Mouse (Mus musculus) testis, adult 2 months (tissue): ENCODE measurements at regions not wholly inside any gene's neighbourhood (a gene's known extent, or its start where the extent isn't known, plus 50 kb on each side); places are given as distances from the start of the nearest gene placed in this dataset.

Experiments
- CTCF ChIP-seq: fragments of 200-500 bp; IDR thresholded peaks from 2 replicates; pipeline ENCODE4 v1.5.1; 2012; ENCODE audit warnings: low read depth, mild to moderate bottlenecking, inconsistent platforms, low read length, moderate library complexity; ENCODE audit not compliant: control insufficient read depth, insufficient read depth, insufficient replicate concordance
- POLR2A ChIP-seq: fragments of 200-500 bp; IDR thresholded peaks from 2 replicates; pipeline ENCODE4 v1.6.1; 2012; ENCODE audit warnings: low read depth, mild to moderate bottlenecking, inconsistent platforms, low read length, moderate library complexity; ENCODE audit not compliant: control insufficient read depth

DNA sequence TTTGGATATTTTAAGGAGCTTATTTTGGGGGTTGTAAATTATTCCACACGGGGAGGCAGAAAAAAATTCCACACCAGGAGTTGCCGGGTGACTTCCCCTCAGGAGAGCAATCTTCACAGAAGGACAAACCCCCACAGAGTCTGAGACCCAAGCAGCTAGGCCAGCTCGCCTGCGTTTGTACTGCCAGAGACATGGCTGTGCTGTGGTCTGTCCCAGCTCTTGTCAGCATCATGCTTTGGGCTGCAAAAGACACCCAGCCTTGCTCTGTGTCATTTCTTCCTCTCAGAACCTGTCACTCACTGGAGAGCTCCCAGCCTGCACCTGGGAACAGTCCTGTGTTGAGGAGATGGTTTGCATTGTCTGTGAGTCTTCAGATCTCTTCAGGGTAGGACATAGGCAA is 224.5 kb downstream of the Sec61b start:
- TF ChIP-seq CTCF (no peak), POLR2A (no peak)
